Mouse (Mus musculus): ENCODE data around the gene Tcp10a. TPM values are rescaled to one million over a fixed set of nuclear protein-coding genes. Genes with fewer than 3 reads are reported as not detected.
"Not testable (repeated sequence)": the region's sequence is repeated elsewhere in the genome, so short reads cannot be mapped to it uniquely, and the experiment has no call there.

The Tcp10a gene
- total RNA-seq (2022): under 1 TPM in 2 of 4 experiments, not detected in 2; 0.12 to 0.24 TPM

- DNase-seq: not testable (repeated sequence)
Measured at GRCm38 (mm10) chr17:7324346-7324745, at the start of gene Tcp10a. Gene Tcp10a (plus strand): TSS chr17:7324646.

DNA sequence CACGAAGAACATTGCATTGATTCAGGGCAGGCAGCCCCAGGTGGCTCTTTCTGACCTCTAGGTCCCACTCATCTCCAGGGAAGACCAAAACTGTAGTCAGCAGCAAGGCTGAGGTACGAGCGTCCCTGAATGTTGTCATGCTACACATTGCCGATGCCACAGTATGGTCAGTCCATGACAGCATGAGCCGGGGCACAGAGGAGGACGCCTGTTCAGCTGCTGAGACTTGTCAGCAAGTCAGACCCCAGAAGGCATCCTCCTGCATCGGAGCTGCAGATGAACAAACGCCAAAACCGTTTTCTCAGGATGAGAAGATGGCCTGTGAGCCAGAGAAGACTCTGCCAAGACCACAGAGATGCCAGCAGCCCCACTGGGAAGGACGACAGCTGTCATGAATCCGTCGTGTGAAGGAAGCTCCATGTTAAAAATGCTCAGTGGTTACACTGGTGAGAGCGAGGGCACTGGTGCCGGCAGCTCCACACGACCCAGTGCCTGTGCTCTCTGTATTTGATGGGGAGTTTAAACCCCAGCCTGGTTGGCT is 45.7 kb upstream of the Tcp10a start:
- no peak for DNase-seq

GRCm38 (mm10) chr17:7279251-7279650 is 45.2 kb upstream of the Tcp10a start:
- DNase-seq: peak; percentile 64

DNA sequence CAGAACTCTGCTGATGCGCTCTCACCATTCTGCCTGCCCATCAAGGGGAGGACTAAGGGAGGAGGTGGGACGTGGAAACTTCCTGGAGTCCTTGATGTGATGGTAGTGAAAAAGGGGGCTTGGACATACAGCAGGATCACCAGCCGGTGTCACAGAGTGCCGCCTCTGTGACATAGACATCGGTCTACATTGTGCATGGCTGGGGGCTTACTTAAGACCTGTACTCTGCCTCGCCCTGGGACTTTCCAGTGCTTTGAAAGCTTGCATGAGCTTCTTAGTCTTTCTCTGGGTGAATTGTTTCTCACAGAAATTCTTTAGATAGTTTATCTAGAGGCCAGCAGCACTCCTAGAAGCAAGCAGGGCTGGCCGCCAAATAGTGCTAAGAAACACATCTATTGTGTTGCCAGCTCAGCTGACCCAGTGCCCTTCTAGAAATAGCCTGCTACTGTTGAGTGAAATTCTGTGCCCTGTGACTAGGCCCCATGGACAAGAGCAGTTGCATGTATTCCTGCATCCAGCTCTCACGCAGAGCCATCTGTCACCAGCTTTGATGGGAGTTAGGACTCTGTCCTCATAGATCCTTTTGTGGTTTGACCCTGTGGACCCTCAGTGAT is 40.0 kb upstream of the Tcp10a start:
- DNase-seq: peak; percentile 30

GRCm38 (mm10) chr17:7285292-7285691 is 39.2 kb upstream of the Tcp10a start:
- no peak for DNase-seq

DNA sequence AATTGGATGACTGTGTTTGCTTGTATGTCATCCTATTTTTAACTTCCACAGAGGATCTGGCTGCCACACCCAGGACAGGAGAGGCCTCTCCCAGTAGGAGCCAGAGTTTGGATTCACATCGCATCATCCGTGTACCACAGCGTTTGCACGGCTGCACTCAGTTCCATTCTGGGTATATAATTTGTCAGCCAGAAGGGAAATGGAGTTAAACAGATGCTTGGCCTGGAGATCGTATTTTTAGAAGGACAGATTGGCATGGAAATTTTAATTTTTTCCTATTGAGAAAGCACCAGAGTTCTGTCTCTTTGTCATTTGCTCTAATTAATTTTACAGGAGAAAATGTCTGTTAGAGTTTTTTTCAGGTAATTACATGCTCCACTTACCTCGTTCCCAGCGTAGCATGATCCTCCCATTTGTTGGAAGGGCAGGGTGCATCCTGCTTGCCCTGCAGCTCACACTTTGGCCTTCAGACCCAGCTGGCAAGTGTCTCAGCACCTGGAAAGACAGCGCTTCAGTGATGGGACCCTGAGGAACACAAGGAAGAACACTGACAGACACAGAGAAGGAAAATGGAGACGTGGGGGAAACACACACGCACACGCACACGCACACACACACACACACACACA is 37.9 kb upstream of the Tcp10a start:
- DNase-seq: no peak

- no peak for DNase-seq
Measured at GRCm38 (mm10) chr17:7292012-7292684, 32.3 kb upstream of the Tcp10a start.

DNA sequence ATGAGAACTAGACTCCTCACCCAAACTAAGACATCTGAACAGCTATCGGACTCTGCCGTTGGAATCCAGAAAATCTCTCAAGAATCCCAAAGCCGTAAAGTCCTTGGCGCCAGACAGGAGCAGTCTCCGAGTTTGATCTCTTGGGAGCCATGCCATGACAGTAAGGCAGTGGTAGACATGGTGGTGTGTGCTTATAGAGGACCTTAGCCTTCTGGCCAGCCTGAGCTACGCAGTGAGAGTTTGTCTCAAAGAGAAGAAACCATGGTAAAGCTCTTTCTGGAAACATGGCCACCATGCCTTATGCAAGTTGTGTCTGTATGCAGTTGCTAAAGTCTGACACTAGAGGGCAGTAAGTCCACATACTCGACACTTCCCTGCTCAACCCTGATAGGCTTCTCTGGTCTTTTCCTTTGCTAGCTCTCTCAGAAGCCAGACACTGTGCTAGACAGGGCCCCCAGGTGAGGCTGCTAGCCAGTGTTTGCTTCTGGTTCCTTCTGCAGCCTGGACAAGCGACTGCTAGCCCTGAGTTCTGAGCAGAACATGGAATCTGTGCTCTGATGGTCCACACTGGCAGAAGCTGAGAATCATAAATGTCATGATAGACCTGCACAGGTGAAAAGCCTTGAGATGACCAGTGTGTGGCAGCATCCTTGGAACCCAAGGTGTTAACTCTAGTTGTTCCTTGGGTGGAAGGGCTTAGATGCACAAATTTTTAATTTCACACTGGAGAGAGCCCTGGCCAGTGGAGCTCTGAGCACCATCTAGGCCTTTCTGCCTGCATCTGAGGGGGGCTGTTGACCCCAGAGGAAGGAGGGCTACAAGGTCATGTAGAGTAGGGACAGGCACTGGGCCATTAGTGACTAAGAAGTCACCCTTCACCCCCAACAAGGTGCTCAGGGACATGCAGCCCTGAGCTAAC is 17.9 kb upstream of the Tcp10a start:
- DNase-seq: not testable (repeated sequence)

GRCm38 (mm10) chr17:7315693-7316382 is 8.6 kb upstream of the Tcp10a start:
- not testable (repeated sequence) for DNase-seq

- not testable (repeated sequence) for DNase-seq
Measured at GRCm38 (mm10) chr17:7319789-7320188, 4.7 kb upstream of the Tcp10a start.

GRCm38 (mm10) chr17:7326415-7326814 is 2.0 kb downstream of the Tcp10a start:
- not testable (repeated sequence) for DNase-seq

- DNase-seq: not testable (repeated sequence)
Measured at GRCm38 (mm10) chr17:7332745-7333144, 8.3 kb downstream of the Tcp10a start.

DNA sequence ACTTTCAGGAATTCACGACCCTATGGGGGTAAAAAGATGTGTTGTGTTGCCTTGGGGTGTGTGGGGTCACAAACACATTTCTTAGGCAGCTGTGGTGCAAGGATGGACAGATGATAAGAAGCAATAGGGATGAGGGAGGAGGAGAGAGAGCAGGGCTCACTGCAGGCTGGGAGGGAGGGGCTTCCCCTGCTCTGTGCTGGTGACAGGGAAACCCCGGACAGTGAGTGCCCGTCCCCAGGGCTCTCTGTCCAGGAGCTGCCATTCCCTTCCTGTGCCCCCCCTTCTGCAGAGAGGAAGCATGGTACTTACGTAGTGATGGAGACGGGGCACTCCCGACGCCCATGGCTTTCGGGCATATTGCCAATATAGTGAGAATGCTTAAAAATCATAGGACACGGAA is 12.9 kb downstream of the Tcp10a start:
- DNase-seq: not testable (repeated sequence)

- not testable (repeated sequence) for DNase-seq
Measured at GRCm38 (mm10) chr17:7348765-7349164, 24.3 kb downstream of the Tcp10a start.

DNA sequence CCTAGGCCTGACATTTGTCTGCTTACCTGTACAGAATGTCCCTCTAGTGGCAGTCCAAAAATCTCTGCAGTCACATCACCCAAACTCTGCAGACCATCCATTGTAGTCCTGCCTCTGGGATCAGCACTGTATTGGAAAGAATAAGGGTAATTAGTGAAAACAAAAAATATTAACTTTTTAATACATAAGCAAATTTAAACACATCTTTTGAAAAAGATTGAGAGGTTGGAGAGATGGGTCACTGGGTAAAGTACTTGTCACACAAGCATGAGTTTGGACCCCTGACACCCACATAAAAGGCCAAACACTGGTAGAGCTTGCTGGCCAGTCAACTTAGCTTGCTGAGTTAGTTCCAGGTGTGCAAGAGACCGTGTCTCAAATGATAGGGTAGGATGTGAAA is 28.1 kb downstream of the Tcp10a start, which contains the start of gene Ttll2:
Ttll2 (minus strand) TSS at position 101 of the 400 bp plus-strand sequence.
- DNase-seq: not testable (repeated sequence)

- DNase-seq: not testable (repeated sequence)
Measured at GRCm38 (mm10) chr17:7359806-7360205, 35.4 kb downstream of the Tcp10a start.

- DNase-seq: peak; percentile 44
Measured at GRCm38 (mm10) chr17:7360749-7361465, 36.5 kb downstream of the Tcp10a start.

GRCm38 (mm10) chr17:7365615-7366014 is 41.2 kb downstream of the Tcp10a start:
- not testable (repeated sequence) for DNase-seq

DNA sequence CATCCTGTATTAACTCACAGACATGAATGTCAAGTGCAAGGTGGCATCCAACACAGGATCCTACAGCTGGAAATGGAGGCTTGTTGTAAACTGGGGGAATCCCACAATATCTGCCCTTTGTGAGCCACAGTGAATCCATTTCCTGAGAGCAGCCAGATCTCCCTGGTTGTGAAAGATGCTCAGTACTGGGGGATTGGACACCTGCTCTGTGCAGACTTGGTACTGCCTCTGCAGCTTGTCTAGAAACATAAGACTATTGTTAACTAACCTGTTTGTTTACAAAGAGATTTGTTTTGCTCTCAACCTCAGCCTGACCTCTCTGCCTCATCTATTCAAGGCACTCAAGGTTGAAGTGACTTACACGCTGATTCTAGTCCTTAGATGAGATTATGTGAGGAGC is 41.8 kb downstream of the Tcp10a start:
- DNase-seq: not testable (repeated sequence)

DNA sequence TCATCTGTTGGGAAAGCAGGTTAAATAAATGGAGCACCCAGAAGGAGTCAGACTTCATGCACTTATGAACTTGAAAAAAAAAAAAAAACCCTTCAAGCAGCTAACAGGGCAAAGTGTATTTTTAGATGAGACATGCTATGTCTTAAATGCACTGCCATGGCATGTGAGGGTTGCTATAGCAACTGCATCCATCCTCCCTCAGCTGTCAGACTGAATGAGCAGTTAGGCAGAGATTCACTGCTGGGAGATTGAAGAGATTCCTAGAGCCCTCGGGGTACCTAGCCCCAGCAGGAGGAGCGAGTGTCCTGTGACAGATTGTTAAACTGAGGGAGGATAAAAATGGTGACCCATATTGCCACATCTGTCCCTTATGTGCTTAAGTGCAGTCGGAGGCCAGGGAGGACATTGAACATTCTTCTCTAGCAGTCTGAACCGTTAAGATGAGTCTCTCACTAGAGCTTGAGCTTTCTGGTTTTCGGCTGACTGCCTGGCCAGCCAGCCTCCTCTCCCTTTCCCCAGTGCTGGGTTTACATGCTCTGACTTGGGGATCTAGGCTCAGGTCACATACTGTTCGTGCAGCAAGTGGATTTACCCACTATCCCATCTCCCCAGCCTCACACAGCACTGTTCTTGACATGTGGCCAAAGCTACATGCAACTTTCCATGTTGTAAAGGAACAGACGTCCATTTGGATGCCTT is 42.4 kb downstream of the Tcp10a start:
- DNase-seq: not testable (repeated sequence)

Measured in adrenal gland, adult 8-10 months (tissue).